Comparison of ENCODE assay signal across 14 mouse cellular contexts in genomic region chr15:84627308-84627707, GRCm38 (mm10). TPM values are rescaled to one million over a fixed set of nuclear protein-coding genes. Genes with fewer than 3 reads are reported as not detected.
DNase-seq lines count a peak whose midpoint lies in the region; ATAC-seq and TF ChIP-seq lines count a peak whose summit lies in the region.
"Had no signal": no experiment of that assay in that cellular context is flagged by ENCODE, and none has a peak within 500 bp of the region (broad histone marks: within the 10 kb centered on the region; RNA-seq: fewer than 3 reads in every experiment).

No protein-coding gene starts in this region.

- H3K4me1 ChIP-seq in forebrain, postnatal 0 days (ENCODE audit: insufficient read depth), result peaks cover 13% of the 10 kb centered on the region
- H3K4me1 ChIP-seq in forebrain, embryonic 10.5 days, result peaks cover 35% of the 10 kb centered on the region

- H3K9me3 ChIP-seq in forebrain, postnatal 0 days (ENCODE audit: low read length), result no peaks in the 10 kb centered on the region
- no peaks in the 10 kb centered on the region for H3K9me3 ChIP-seq in forebrain, embryonic 10.5 days

- H3K36me3 ChIP-seq in forebrain, postnatal 0 days (ENCODE audit: insufficient read depth), result no peaks in the 10 kb centered on the region
- no peaks in the 10 kb centered on the region for H3K36me3 ChIP-seq in forebrain, embryonic 10.5 days (replicated peaks)

- H3K9ac ChIP-seq in forebrain, postnatal 0 days, result no peak overlapping the region

- intact Hi-C loops in left cerebral cortex, postnatal 4 days (cut with DNase I), result loop anchor here (5.0 kb wide), 2 partner anchors 365 to 555 kb away; no protein-coding TSS in a partner anchor

- no peak overlapping the region for H3K4me2 ChIP-seq in forebrain, postnatal 0 days (ENCODE audit: low read depth)

- 46% methylated on average over 5 of the region's 5 CpGs for WGBS in forebrain, postnatal 0 days
- WGBS in forebrain, embryonic 10.5 days, result 69% methylated on average over 5 of the region's 5 CpGs

- TF ChIP-seq CTCF in forebrain, postnatal 0 days (IDR thresholded peaks at IDR 0.05; ENCODE audit: low read depth), result no peak

- no peak overlapping the region for H3K27ac ChIP-seq in forebrain, postnatal 0 days (ENCODE audit: low read depth, low read length)
- H3K27ac ChIP-seq in forebrain, embryonic 10.5 days, result no peak overlapping the region

- ATAC-seq in forebrain, postnatal 0 days, result no peak
- ATAC-seq: intestine, postnatal 0 days had no signal

- DNase-seq in forebrain, postnatal 0 days, result peak; percentile 73
- no peak for DNase-seq in forebrain, embryonic 10.5 days (ENCODE audit: extremely low spot score, low spot score)
- DNase-seq in ES-CJ7 (ENCODE audit: low read depth, low spot score), result peak; percentile 60
- DNase-seq in frontal cortex, adult 2 months (ENCODE audit: extremely low spot score in 1 of 2, low spot score in 1 of 2), result peak; percentile 35 to 68
- DNase-seq in left cerebral cortex, postnatal 4 days, result peak; percentile 49
- DNase-seq in urinary bladder, postnatal 4 days (ENCODE audit: low spot score in 2 of 2), result no peak
- no peak for DNase-seq in thymus, postnatal 25 days
- no peak for DNase-seq in ovary, postnatal 14 days (ENCODE audit: low spot score)
- DNase-seq: adrenal gland, adult 2 months; cerebellum, adult 11-12 months; gastrocnemius, postnatal 36 days; kidney, postnatal 4 days; liver had no signal

- H3K27me3 ChIP-seq in forebrain, postnatal 0 days (ENCODE audit: insufficient read depth, low read length), result no peaks in the 10 kb centered on the region
- H3K27me3 ChIP-seq in forebrain, embryonic 10.5 days (ENCODE audit: poor library complexity, severe bottlenecking), result peaks cover 23% of the 10 kb centered on the region

- no peak overlapping the region for H3K4me3 ChIP-seq in forebrain, postnatal 0 days (ENCODE audit: low read depth, low read length)
- no peak overlapping the region for H3K4me3 ChIP-seq in forebrain, embryonic 10.5 days

RNA-seq across cellular contexts. Expression of gene Prr5, which starts 42.1 kb away (rescaled TPM):
- 8.6 and 17.2 TPM in 2 replicates for total RNA-seq in forebrain, postnatal 0 days (2014; rRNA removed)
- 17.8 and 28.2 TPM in 2 replicates for polyA plus RNA-seq in forebrain, postnatal 0 days (2015; fragmentation: Nextera tagmentation; extraction: Ambion mirVana)
- 14.1 and 14.3 TPM in 2 replicates for polyA plus RNA-seq in forebrain, embryonic 10.5 days (2016; fragmentation: Nextera tagmentation; extraction: Ambion mirVana)
- 7.6 and 10.2 TPM in 2 replicates for polyA plus RNA-seq in frontal cortex, adult 2 months (2012; rRNA removed)
- 10 to 100 TPM; 16.7 to 18.5 TPM for total RNA-seq in left cerebral cortex, postnatal 4 days (2021)

Comparison
In these comparisons a context has a peak if more than half of its experiments do, and no peak if none do; other contexts are left out.
1. DNase-seq: peak in forebrain, postnatal 0 days (single experiment), ES-CJ7 (single experiment), frontal cortex, adult 2 months (2 of 2) and left cerebral cortex, postnatal 4 days (single experiment); none in forebrain, embryonic 10.5 days (single experiment), urinary bladder, postnatal 4 days (0 of 2), thymus, postnatal 25 days (single experiment) and ovary, postnatal 14 days (single experiment).